Mouse (Mus musculus) G1E (cell line): ENCODE measurements at regions not wholly inside any gene's neighbourhood (a gene's known extent, or its start where the extent isn't known, plus 50 kb on each side); places are given as distances from the start of the nearest gene placed in this dataset.

ENCODE experiments used
- CTCF ChIP-seq: IDR thresholded peaks from 2 replicates; pipeline ENCODE4 v1.5.1; 2012; ENCODE audit warnings: low read depth, low read length, inconsistent platforms, mixed read lengths
- GATA1 ChIP-seq: IDR thresholded peaks from 2 replicates; pipeline ENCODE4 v1.6.1; 2012; ENCODE audit warnings: borderline replicate concordance, low read length, inconsistent platforms, mixed read lengths
- GATA2 ChIP-seq: IDR thresholded peaks from 2 replicates; pipeline ENCODE4 v1.6.1; 2012; ENCODE audit warnings: low read depth, low read length, inconsistent platforms, borderline replicate concordance
- POLR2AphosphoS5 ChIP-seq: IDR thresholded peaks from 2 replicates; pipeline ENCODE4 v1.6.1; 2012; ENCODE audit warnings: low read depth, low read length, inconsistent platforms; ENCODE audit not compliant: insufficient replicate concordance
- TAL1 ChIP-seq: conservative IDR thresholded peaks from 2 replicates; pipeline ENCODE4 v1.6.1; 2012; ENCODE audit warnings: low read depth, low read length, inconsistent platforms, mixed read lengths

DNA sequence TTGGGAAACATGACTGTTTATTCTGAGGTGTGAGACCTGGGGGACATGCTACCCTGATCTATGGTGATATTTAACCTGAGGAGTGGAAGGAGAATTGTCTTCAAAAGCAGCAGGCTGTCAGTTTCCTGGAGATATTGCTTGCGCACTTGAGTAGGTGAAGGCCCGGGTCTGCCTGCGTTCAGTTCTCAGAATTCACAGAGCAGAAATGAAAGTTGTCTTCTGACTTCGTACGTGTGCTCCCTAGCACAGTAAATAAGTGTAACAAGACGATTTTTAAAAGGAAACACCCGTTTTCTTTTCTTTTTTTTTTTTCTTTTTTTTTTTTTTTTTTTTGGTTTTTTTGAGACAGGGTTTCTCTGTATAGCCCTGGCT lies 74.4 kb downstream of the Zfp281 start:
- TF ChIP-seq TAL1, result no peak
- TF ChIP-seq CTCF, result no peak
- TF ChIP-seq GATA1, result no peak
- TF ChIP-seq POLR2AphosphoS5, result no peak
- no peak for TF ChIP-seq GATA2
